Mouse (Mus musculus): ENCODE results near the gene Lancl1. TPM values are rescaled to one million over a fixed set of nuclear protein-coding genes. Genes with fewer than 3 reads are reported as not detected.

Gene Lancl1
- polyA plus RNA-seq, 1 experiment: 66.9 TPM

DNA sequence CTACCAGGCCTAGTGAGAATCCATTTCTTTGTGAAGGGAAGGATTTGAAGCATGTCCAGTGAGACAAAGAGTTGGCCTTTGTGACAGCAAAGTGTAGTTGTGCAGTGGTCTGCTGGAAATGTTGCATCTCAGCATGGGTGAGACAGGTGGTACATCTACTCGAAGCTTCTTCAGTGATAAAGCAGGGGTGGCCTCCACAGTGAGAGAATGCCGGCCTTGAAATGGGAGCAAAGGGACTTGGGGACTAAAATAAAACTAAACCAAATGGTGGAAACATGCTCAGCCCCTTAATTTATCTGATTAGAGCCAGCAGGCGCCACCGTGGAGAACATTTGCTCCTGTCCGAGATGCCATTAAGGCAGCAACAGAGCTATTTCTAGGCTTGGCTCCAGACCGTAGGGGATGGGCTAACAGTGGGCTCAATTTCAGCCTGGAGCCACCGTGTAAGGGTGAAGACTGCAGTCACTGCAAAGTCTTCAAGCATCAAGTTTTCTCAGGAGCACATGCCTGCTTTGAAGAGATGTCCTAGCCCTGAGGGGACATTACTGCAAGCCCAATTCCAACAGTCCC, 53.5 kb downstream of the Lancl1 start:
- TF ChIP-seq POLR2A (IDR thresholded peaks at IDR 0.05; ENCODE audit: low read depth, low read length) (no peak), CTCF (conservative IDR thresholded peaks at IDR 0.05; ENCODE audit: insufficient read depth, insufficient read length, low read depth, low read length) (no peak)
- no peak overlapping the region for H3K4me3 ChIP-seq (ENCODE audit: insufficient read depth, low read depth, low read length)
- no peaks in the 10 kb centered on the region for H3K36me3 ChIP-seq (ENCODE audit: control insufficient read depth, insufficient read depth, low read length)
- 52% methylated on average over 7 of the region's 7 CpGs for WGBS
- no peak overlapping the region for H3K27ac ChIP-seq (ENCODE audit: insufficient read depth, low read depth, low read length)
- no peak for DNase-seq
- no peaks in the 10 kb centered on the region for H3K4me1 ChIP-seq (ENCODE audit: control insufficient read depth, insufficient read depth, low read length)
- H3K27me3 ChIP-seq (replicated peaks; ENCODE audit: control insufficient read depth, insufficient read depth, low read length): no peaks in the 10 kb centered on the region

DNA sequence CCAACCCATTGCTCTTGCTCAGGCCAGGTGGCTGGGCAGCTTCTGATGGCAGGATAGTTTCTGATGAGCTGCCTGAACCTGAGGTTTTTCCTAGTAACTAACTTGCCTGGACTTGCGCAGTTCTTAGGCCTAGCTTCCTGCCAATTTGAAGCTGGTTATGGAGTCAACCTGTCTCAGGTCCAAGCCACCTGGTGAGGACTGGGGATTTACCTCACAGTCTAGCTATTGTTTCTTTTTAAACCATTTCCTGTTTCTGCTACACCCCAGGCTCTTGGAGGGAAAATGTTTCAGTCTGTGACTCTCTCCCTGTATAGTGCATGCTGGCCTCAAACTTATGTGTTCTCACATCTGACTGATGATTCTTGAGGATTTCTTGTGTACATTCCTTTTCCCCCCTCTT, 58.5 kb downstream of the Lancl1 start:
- no peaks in the 10 kb centered on the region for H3K36me3 ChIP-seq (ENCODE audit: control insufficient read depth, insufficient read depth, low read length)
- H3K4me1 ChIP-seq (ENCODE audit: control insufficient read depth, insufficient read depth, low read length): no peaks in the 10 kb centered on the region
- WGBS: 100% methylated on average over 1 of the region's 1 CpGs
- H3K27ac ChIP-seq (ENCODE audit: insufficient read depth, low read depth, low read length): no peak overlapping the region
- TF ChIP-seq POLR2A (IDR thresholded peaks at IDR 0.05; ENCODE audit: low read depth, low read length): no peak
- no peak for TF ChIP-seq CTCF (conservative IDR thresholded peaks at IDR 0.05; ENCODE audit: insufficient read depth, insufficient read length, low read depth, low read length)
- H3K27me3 ChIP-seq (replicated peaks; ENCODE audit: control insufficient read depth, insufficient read depth, low read length): no peaks in the 10 kb centered on the region
- DNase-seq: no peak
- no peak overlapping the region for H3K4me3 ChIP-seq (ENCODE audit: insufficient read depth, low read depth, low read length)

- peak; percentile 44 for DNase-seq
- H3K36me3 ChIP-seq (ENCODE audit: control insufficient read depth, insufficient read depth, low read length): no peaks in the 10 kb centered on the region
- no peak overlapping the region for H3K27ac ChIP-seq (ENCODE audit: insufficient read depth, low read depth, low read length)
- H3K4me3 ChIP-seq (ENCODE audit: insufficient read depth, low read depth, low read length): no peak overlapping the region
- TF ChIP-seq POLR2A (IDR thresholded peaks at IDR 0.05; ENCODE audit: low read depth, low read length) (no peak), CTCF (conservative IDR thresholded peaks at IDR 0.05; ENCODE audit: insufficient read depth, insufficient read length, low read depth, low read length) (no peak)
- WGBS: 56% methylated on average over 2 of the region's 2 CpGs
- no peaks in the 10 kb centered on the region for H3K4me1 ChIP-seq (ENCODE audit: control insufficient read depth, insufficient read depth, low read length)
- no peaks in the 10 kb centered on the region for H3K27me3 ChIP-seq (replicated peaks; ENCODE audit: control insufficient read depth, insufficient read depth, low read length)
Measured at GRCm38 (mm10) chr1:66975456-66975855, 63.2 kb downstream of the Lancl1 start.

DNA sequence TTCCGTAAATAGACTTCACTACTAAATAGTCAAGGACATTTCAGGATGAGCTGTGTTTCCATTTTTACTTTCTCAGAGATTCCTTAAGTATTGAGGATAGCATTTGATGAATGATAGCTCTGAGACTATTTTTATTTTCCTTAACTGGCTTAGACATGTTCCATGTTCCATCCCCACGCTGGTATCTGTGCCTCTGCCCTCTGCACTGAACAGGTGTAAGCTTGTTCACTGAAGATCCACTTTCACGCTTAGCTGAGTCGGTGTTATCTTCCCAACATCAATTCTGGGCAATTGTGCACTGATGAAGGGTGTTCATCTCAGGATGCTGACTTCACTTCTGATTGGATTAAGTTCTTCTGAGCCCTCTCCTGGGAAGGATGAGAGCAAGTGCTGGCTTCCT, 73.8 kb downstream of the Lancl1 start:
- TF ChIP-seq POLR2A (IDR thresholded peaks at IDR 0.05; ENCODE audit: low read depth, low read length): no peak
- no peak for TF ChIP-seq CTCF (conservative IDR thresholded peaks at IDR 0.05; ENCODE audit: insufficient read depth, insufficient read length, low read depth, low read length)
- no peak overlapping the region for H3K4me3 ChIP-seq (ENCODE audit: insufficient read depth, low read depth, low read length)
- no peaks in the 10 kb centered on the region for H3K4me1 ChIP-seq (ENCODE audit: control insufficient read depth, insufficient read depth, low read length)
- WGBS: 54% methylated on average over 4 of the region's 4 CpGs
- no peaks in the 10 kb centered on the region for H3K27me3 ChIP-seq (replicated peaks; ENCODE audit: control insufficient read depth, insufficient read depth, low read length)
- H3K27ac ChIP-seq (ENCODE audit: insufficient read depth, low read depth, low read length): no peak overlapping the region
- DNase-seq: no peak
- H3K36me3 ChIP-seq (ENCODE audit: control insufficient read depth, insufficient read depth, low read length): no peaks in the 10 kb centered on the region

GRCm38 (mm10) chr1:66960536-66961243, 78.0 kb downstream of the Lancl1 start:
- Histone ChIP-seq H3K27me3 (replicated peaks; ENCODE audit: control insufficient read depth, insufficient read depth, low read length) (no peaks in the 10 kb centered on the region), H3K4me3 (ENCODE audit: insufficient read depth, low read depth, low read length) (no peak overlapping the region), H3K36me3 (ENCODE audit: control insufficient read depth, insufficient read depth, low read length) (no peaks in the 10 kb centered on the region), H3K27ac (ENCODE audit: insufficient read depth, low read depth, low read length) (no peak overlapping the region), H3K4me1 (ENCODE audit: control insufficient read depth, insufficient read depth, low read length) (no peaks in the 10 kb centered on the region)
- 67% methylated on average over 8 of the region's 8 CpGs for WGBS
- no peak for TF ChIP-seq CTCF (conservative IDR thresholded peaks at IDR 0.05; ENCODE audit: insufficient read depth, insufficient read length, low read depth, low read length)
- TF ChIP-seq POLR2A (IDR thresholded peaks at IDR 0.05; ENCODE audit: low read depth, low read length): no peak
- DNase-seq: no peak

DNA sequence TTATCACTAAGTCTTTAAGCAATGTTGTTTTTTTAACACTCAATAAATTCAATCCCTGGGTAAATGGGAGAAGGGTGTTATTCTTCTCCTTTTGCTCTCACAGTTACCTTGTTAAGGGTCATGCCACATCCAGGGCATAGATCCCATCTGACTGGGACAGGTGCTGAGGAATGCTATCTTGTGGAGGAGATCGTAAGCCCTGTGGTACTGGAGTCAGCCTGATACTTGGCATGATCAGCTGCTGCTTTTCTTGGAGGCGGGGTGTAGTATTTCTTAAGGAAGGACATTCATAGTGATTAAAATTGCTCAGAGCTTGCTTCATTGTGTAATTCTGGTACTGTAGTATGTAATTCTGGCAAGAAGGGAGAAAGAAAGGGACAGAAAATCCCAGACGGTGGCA, 81.3 kb downstream of the Lancl1 start:
- H3K27me3 ChIP-seq (replicated peaks; ENCODE audit: control insufficient read depth, insufficient read depth, low read length): no peaks in the 10 kb centered on the region
- no peaks in the 10 kb centered on the region for H3K36me3 ChIP-seq (ENCODE audit: control insufficient read depth, insufficient read depth, low read length)
- no peaks in the 10 kb centered on the region for H3K4me1 ChIP-seq (ENCODE audit: control insufficient read depth, insufficient read depth, low read length)
- H3K4me3 ChIP-seq (ENCODE audit: insufficient read depth, low read depth, low read length): no peak overlapping the region
- no peak overlapping the region for H3K27ac ChIP-seq (ENCODE audit: insufficient read depth, low read depth, low read length)
- no peak for TF ChIP-seq CTCF (conservative IDR thresholded peaks at IDR 0.05; ENCODE audit: insufficient read depth, insufficient read length, low read depth, low read length)
- WGBS: 69% methylated on average over 3 of the region's 3 CpGs
- DNase-seq: no peak

- 87% methylated on average over 3 of the region's 3 CpGs for WGBS
- no peak for TF ChIP-seq CTCF (conservative IDR thresholded peaks at IDR 0.05; ENCODE audit: insufficient read depth, insufficient read length, low read depth, low read length)
- TF ChIP-seq POLR2A (IDR thresholded peaks at IDR 0.05; ENCODE audit: low read depth, low read length): no peak
- no peak overlapping the region for H3K27ac ChIP-seq (ENCODE audit: insufficient read depth, low read depth, low read length)
- H3K27me3 ChIP-seq (replicated peaks; ENCODE audit: control insufficient read depth, insufficient read depth, low read length): no peaks in the 10 kb centered on the region
- no peaks in the 10 kb centered on the region for H3K36me3 ChIP-seq (ENCODE audit: control insufficient read depth, insufficient read depth, low read length)
- H3K4me1 ChIP-seq (ENCODE audit: control insufficient read depth, insufficient read depth, low read length): no peaks in the 10 kb centered on the region
- DNase-seq: no peak
- H3K4me3 ChIP-seq (ENCODE audit: insufficient read depth, low read depth, low read length): no peak overlapping the region
Measured at GRCm38 (mm10) chr1:66951086-66951485, 87.6 kb downstream of the Lancl1 start.

Other genes with a start within 250 kb of the Lancl1 start
- 8.7 and 9.7 TPM in 2 replicates for gene Kansl1l, start 221.3 kb downstream of the Lancl1 start, polyA plus RNA-seq (2012; rRNA removed)
- 92.0 and 123 TPM in 2 replicates for gene Acadl, start 175.6 kb downstream of the Lancl1 start, polyA plus RNA-seq (2012; rRNA removed)
- 1.2 and 56.0 TPM in 2 replicates for gene Myl1, start 93.5 kb downstream of the Lancl1 start, polyA plus RNA-seq (2012; rRNA removed)
- gene Cps1, start 84.2 kb upstream of the Lancl1 start, polyA plus RNA-seq (2012; rRNA removed): 0.03 TPM in 1 of 2 replicates, not detected in the other